8 mouse cellular contexts compared by ENCODE assay signal in genomic region chr5:125475601-125476285, GRCm38 (mm10). TPM values are rescaled to one million over a fixed set of nuclear protein-coding genes. Genes with fewer than 3 reads are reported as not detected.
A peak's percentile ranks its signal among the peaks of the same experiment; 100 is the strongest.
DNase-seq lines count a peak whose midpoint lies in the region; ATAC-seq and TF ChIP-seq lines count a peak whose summit lies in the region.

Gene Aacs, plus strand, starts transcription at chr5:125475814.

- no peak for TF ChIP-seq CTCF in G1E (IDR thresholded peaks at IDR 0.05; ENCODE audit: low read depth, low read length)
- no peak for TF ChIP-seq CTCF in layer of hippocampus, adult 2 months (conservative IDR thresholded peaks at IDR 0.05)
- TF ChIP-seq CTCF in lung, embryonic 14.5 days (IDR thresholded peaks at IDR 0.05; ENCODE audit: low read depth), result no peak
- no peak for TF ChIP-seq CTCF in olfactory bulb, adult 2 months (IDR thresholded peaks at IDR 0.05; ENCODE audit: insufficient read depth, low read depth, low read length)
- peak; percentile 28; the same call in 1 of the 2 replicates for TF ChIP-seq CTCF in thymus, adult 2 months (IDR thresholded peaks at IDR 0.05; ENCODE audit: borderline replicate concordance, control insufficient read depth, extremely low read depth, insufficient read depth, low read length, poor library complexity)

- H3K27ac ChIP-seq in forebrain, embryonic 16.5 days (ENCODE audit: low read length), result peak within 1 kb of the TSS; percentile 85
- H3K27ac ChIP-seq in layer of hippocampus, adult 2 months, result peak within 1 kb of the TSS; percentile 89
- peak within 1 kb of the TSS; percentile 72; the same call in 1 of the 2 replicates for H3K27ac ChIP-seq in lung, embryonic 14.5 days (ENCODE audit: low read depth)
- no peak within 1 kb of the TSS for H3K27ac ChIP-seq in olfactory bulb, adult 2 months (ENCODE audit: insufficient read depth, low read depth, low read length)
- H3K27ac ChIP-seq in thymus, adult 2 months (ENCODE audit: control insufficient read depth, insufficient read depth, low read length), result no peak within 1 kb of the TSS

- ATAC-seq in G1E (ENCODE audit: extremely low read depth, insufficient number of reproducible peaks, low FRiP score, poor library complexity, severe bottlenecking), result peak; percentile 91
- peak; percentile 94 for ATAC-seq in forebrain, embryonic 16.5 days
- ATAC-seq in lung, embryonic 14.5 days (ENCODE audit: insufficient read depth), result peak; percentile 96

- H3K4me1 ChIP-seq in G1E (ENCODE audit: insufficient read depth, low read depth, low read length), result peaks cover 36% of the 10 kb centered on the region
- peaks cover 39% of the 10 kb centered on the region for H3K4me1 ChIP-seq in forebrain, embryonic 16.5 days (replicated peaks; ENCODE audit: control insufficient read depth, insufficient read depth, low read length)
- 0 out of 2 replicates have a peak, but pooled peaks cover 11% of the 10 kb centered on the region for H3K4me1 ChIP-seq in lung, embryonic 14.5 days (ENCODE audit: insufficient read depth)
- H3K4me1 ChIP-seq in olfactory bulb, adult 2 months (ENCODE audit: control insufficient read depth, insufficient read depth, low read length), result peaks cover 16% of the 10 kb centered on the region
- peaks cover 17% of the 10 kb centered on the region for H3K4me1 ChIP-seq in thymus, adult 2 months (replicated peaks; ENCODE audit: control insufficient read depth, insufficient read depth, low read length)

- peak within 1 kb of the TSS; percentile 87 for H3K4me3 ChIP-seq in G1E (ENCODE audit: low read depth, low read length)
- peak within 1 kb of the TSS; percentile 89 for H3K4me3 ChIP-seq in forebrain, embryonic 16.5 days (replicated peaks; ENCODE audit: low read length)
- H3K4me3 ChIP-seq in layer of hippocampus, adult 2 months, result peak within 1 kb of the TSS; percentile 88
- H3K4me3 ChIP-seq in lung, embryonic 14.5 days (ENCODE audit: low read depth, low read length), result peak within 1 kb of the TSS; percentile 80
- peak within 1 kb of the TSS; percentile 62 for H3K4me3 ChIP-seq in olfactory bulb, adult 2 months (ENCODE audit: insufficient read depth, low read depth, low read length)
- H3K4me3 ChIP-seq in thymus, adult 2 months (ENCODE audit: control insufficient read depth, insufficient read depth, low read length), result peak within 1 kb of the TSS; percentile 62

- TF ChIP-seq POLR2A in olfactory bulb, adult 2 months (IDR thresholded peaks at IDR 0.05; ENCODE audit: insufficient read depth, low read depth, low read length), result peak; percentile 86
- TF ChIP-seq POLR2A in thymus, adult 2 months (IDR thresholded peaks at IDR 0.05; ENCODE audit: control insufficient read depth, extremely low read depth, insufficient read depth, low read length, poor library complexity), result peak; percentile 92

- WGBS in forebrain, embryonic 16.5 days, result under 1% methylated on average over 59 of the region's 60 CpGs
- under 1% methylated on average over 60 of the region's 60 CpGs for WGBS in lung, embryonic 14.5 days
- under 1% methylated on average over 59 of the region's 60 CpGs for WGBS in olfactory bulb, adult 2 months
- under 1% methylated on average over 60 of the region's 60 CpGs for WGBS in thymus, adult 2 months

- H3K4me2 ChIP-seq in forebrain, embryonic 16.5 days (ENCODE audit: low read length), result peak within 1 kb of the TSS; percentile 86
- peak within 1 kb of the TSS; percentile 94 for H3K4me2 ChIP-seq in lung, embryonic 14.5 days

- H3K9me3 ChIP-seq in G1E (replicated peaks), result no peaks in the 10 kb centered on the region
- H3K9me3 ChIP-seq in forebrain, embryonic 16.5 days (ENCODE audit: control insufficient read depth, low read length), result no peaks in the 10 kb centered on the region
- no peaks in the 10 kb centered on the region for H3K9me3 ChIP-seq in lung, embryonic 14.5 days (ENCODE audit: low read depth, low read length)

- H3K36me3 ChIP-seq in G1E (replicated peaks), result peaks cover 33% of the 10 kb centered on the region
- H3K36me3 ChIP-seq in forebrain, embryonic 16.5 days (ENCODE audit: control insufficient read depth, insufficient read depth), result no peaks in the 10 kb centered on the region
- no peaks in the 10 kb centered on the region for H3K36me3 ChIP-seq in lung, embryonic 14.5 days (ENCODE audit: insufficient read depth)
- no peaks in the 10 kb centered on the region for H3K36me3 ChIP-seq in thymus, adult 2 months (ENCODE audit: control insufficient read depth, insufficient read depth, low read length)

- H3K27me3 ChIP-seq in G1E (ENCODE audit: insufficient read depth, low read length), result no peaks in the 10 kb centered on the region
- H3K27me3 ChIP-seq in forebrain, embryonic 16.5 days (replicated peaks; ENCODE audit: control insufficient read depth, insufficient read depth, low read length), result no peaks in the 10 kb centered on the region
- H3K27me3 ChIP-seq in lung, embryonic 14.5 days (ENCODE audit: insufficient read depth, low read length), result no peaks in the 10 kb centered on the region
- H3K27me3 ChIP-seq in thymus, adult 2 months (ENCODE audit: control insufficient read depth, insufficient read depth, low read length), result no peaks in the 10 kb centered on the region

- H3K9ac ChIP-seq in forebrain, embryonic 16.5 days (replicated peaks; ENCODE audit: low read depth, low read length), result peak within 1 kb of the TSS; percentile 82
- H3K9ac ChIP-seq in lung, embryonic 14.5 days, result peak within 1 kb of the TSS; percentile 72

- intact Hi-C loops in heart, postnatal 36 days (cut with DNase I), result loop anchor here (1.0 kb wide), 1 partner anchor 10 kb away; no protein-coding TSS in a partner anchor

- DNase-seq in G1E (ENCODE audit: low spot score), result peak; percentile 88
- DNase-seq in cerebellum, adult 18-20 months, result peak; percentile 96 to 98
- DNase-seq in heart, postnatal 36 days, result peak; percentile 99
- peak; percentile 97 to 99 for DNase-seq in layer of hippocampus, adult 2 months (ENCODE audit: low spot score in 2 of 2)
- DNase-seq in lung, embryonic 14.5 days, result peak; percentile 98
- DNase-seq in thymus, adult 2 months, result peak; percentile 99

RNA-seq across cellular contexts. Expression of gene Aacs, which starts in this region (rescaled TPM):
- total RNA-seq in G1E (2014; fragmentation: Nextera tagmentation) (3.3 and 4.4 TPM in 2 replicates), G1E (2017) (15.3 and 15.7 TPM in 2 replicates)
- 27.1 and 28.3 TPM in 2 replicates for polyA plus RNA-seq in G1E (2012)
- 96.0 and 98.9 TPM in 2 replicates for polyA plus RNA-seq in forebrain, embryonic 16.5 days (2015; fragmentation: Nextera tagmentation; extraction: Ambion mirVana)
- total RNA-seq in heart, postnatal 36 days (2021), result 1 to 10 TPM; 3.6 to 4.1 TPM
- 10 to 100 TPM; 48.1 to 55.5 TPM for total RNA-seq in layer of hippocampus, adult 2 months (2021)
- polyA plus RNA-seq in lung, embryonic 14.5 days (2014; fragmentation: Nextera tagmentation; extraction: Ambion mirVana), result 37.1 and 42.7 TPM in 2 replicates
- not detected in 2 replicates for polyA plus RNA-seq in olfactory bulb, adult 2 months (2012; ENCODE audit: insufficient read depth, insufficient read length, low replicate concordance, missing spikeins)
- 51.0 and 61.1 TPM in 2 replicates for polyA plus RNA-seq in thymus, adult 2 months (2012; rRNA removed)

Comparison
In these comparisons a context has a peak if more than half of its experiments do, and no peak if none do; other contexts are left out.
1. RNA of gene Aacs (polyA plus RNA-seq): 96.0 to 98.9 TPM in forebrain, embryonic 16.5 days, 51.0 to 61.1 TPM in thymus, adult 2 months, 37.1 to 42.7 TPM in lung, embryonic 14.5 days and 27.1 to 28.3 TPM in G1E; not detected in olfactory bulb, adult 2 months; every median in the first group is over 10 times any median in the second.
2. H3K27ac ChIP-seq: peak in forebrain, embryonic 16.5 days (single experiment), layer of hippocampus, adult 2 months (single experiment) and lung, embryonic 14.5 days (single experiment); none in olfactory bulb, adult 2 months (single experiment) and thymus, adult 2 months (single experiment).
3. Peak in every context shown above with its lines, with median percentiles within 50 percentile points of each other: ATAC-seq, DNase-seq and H3K4me3 ChIP-seq.